Mouse (Mus musculus) stomach, postnatal 0 days (tissue): ENCODE results near the gene Abtb2.

Experiments
- CTCF ChIP-seq: IDR thresholded peaks from 2 replicates; pipeline ENCODE4 v1.5.1; 2016; ENCODE audit warnings: antibody characterized with exemption, low read depth, mild to moderate bottlenecking, moderate library complexity
- EP300 ChIP-seq: optimal IDR thresholded peaks from 2 replicates; pipeline ENCODE3; 2016; ENCODE audit warnings: antibody characterized with exemption

- TF ChIP-seq CTCF, result no peak
- no peak for TF ChIP-seq EP300
These were observed 40.5 kb upstream of the Abtb2 start for GRCm38 (mm10) chr2:103525596-103525995.
